Mouse (Mus musculus): ENCODE data around the gene Itgav. TPM values are rescaled to one million over a fixed set of nuclear protein-coding genes. Genes with fewer than 3 reads are reported as not detected.

Itgav gene
- polyA plus RNA-seq, 1 experiment from 2014 or later, result 18.8 TPM

Other genes with a start within 250 kb of the Itgav start
- 171 and 174 TPM in 2 replicates for gene Zc3h15, start 80.0 kb upstream of the Itgav start, polyA plus RNA-seq (2015; fragmentation: Nextera tagmentation; extraction: Ambion mirVana)
- gene Fam171b, start 88.2 kb downstream of the Itgav start, polyA plus RNA-seq (2015; fragmentation: Nextera tagmentation; extraction: Ambion mirVana), result 76.3 and 78.6 TPM in 2 replicates
- gene Zswim2, start 216.8 kb downstream of the Itgav start, polyA plus RNA-seq (2015; fragmentation: Nextera tagmentation; extraction: Ambion mirVana), result not detected in 2 replicates
- not detected in 2 replicates for gene Gm13698, start 231.3 kb downstream of the Itgav start, polyA plus RNA-seq (2015; fragmentation: Nextera tagmentation; extraction: Ambion mirVana)
- not detected in 2 replicates for gene Gm13693, start 237.1 kb downstream of the Itgav start, polyA plus RNA-seq (2015; fragmentation: Nextera tagmentation; extraction: Ambion mirVana)
- gene Gm13695, start 242.9 kb downstream of the Itgav start, polyA plus RNA-seq (2015; fragmentation: Nextera tagmentation; extraction: Ambion mirVana), result not detected in 2 replicates
- not detected in 2 replicates for gene Gm13696, start 248.7 kb downstream of the Itgav start, polyA plus RNA-seq (2015; fragmentation: Nextera tagmentation; extraction: Ambion mirVana)

Data from forebrain, embryonic 16.5 days (tissue).